Mouse (Mus musculus): ENCODE measurements around the gene Psmg1. TPM values are rescaled to one million over a fixed set of nuclear protein-coding genes. Genes with fewer than 3 reads are reported as not detected.
A peak's percentile ranks its signal among the peaks of the same experiment; 100 is the strongest.
"Not testable (repeated sequence)": the region's sequence is repeated elsewhere in the genome, so short reads cannot be mapped to it uniquely, and the experiment has no call there.

Gene Psmg1
- polyA plus RNA-seq, 1 experiment from 2014 or later: 64.0 TPM

DNA sequence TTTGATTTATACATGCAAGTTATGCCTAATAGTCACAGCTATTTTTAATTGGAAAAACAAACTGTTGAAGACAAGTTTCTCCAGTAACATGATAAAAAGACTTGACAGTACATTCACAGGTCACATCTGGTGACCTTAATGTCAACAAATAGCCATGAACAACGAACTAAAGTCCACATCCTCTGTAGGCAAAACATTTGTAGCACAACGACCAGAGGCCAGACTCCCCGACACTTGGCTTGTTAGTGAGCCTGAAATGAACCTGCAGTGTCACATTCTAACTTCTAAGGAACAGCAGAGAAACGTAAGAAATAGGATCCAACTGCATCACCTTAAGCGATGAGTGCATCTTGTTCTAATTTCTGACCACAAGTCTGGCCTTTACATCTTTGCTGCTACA is 1.8 kb upstream of the Psmg1 start:
- no peaks in the 10 kb centered on the region for H3K9me3 ChIP-seq
- no peak overlapping the region for H3K4me2 ChIP-seq
- no peak for ATAC-seq (ENCODE audit: low FRiP score)
- H3K27me3 ChIP-seq: no peaks in the 10 kb centered on the region
- no peak overlapping the region for H3K9ac ChIP-seq
- no peak overlapping the region for H3K27ac ChIP-seq
- WGBS: 80% methylated on average over 5 of the region's 5 CpGs
- H3K4me1 ChIP-seq (replicated peaks): peaks cover 15% of the 10 kb centered on the region
- no peak overlapping the region for H3K4me3 ChIP-seq
- peaks cover 40% of the 10 kb centered on the region for H3K36me3 ChIP-seq

DNA sequence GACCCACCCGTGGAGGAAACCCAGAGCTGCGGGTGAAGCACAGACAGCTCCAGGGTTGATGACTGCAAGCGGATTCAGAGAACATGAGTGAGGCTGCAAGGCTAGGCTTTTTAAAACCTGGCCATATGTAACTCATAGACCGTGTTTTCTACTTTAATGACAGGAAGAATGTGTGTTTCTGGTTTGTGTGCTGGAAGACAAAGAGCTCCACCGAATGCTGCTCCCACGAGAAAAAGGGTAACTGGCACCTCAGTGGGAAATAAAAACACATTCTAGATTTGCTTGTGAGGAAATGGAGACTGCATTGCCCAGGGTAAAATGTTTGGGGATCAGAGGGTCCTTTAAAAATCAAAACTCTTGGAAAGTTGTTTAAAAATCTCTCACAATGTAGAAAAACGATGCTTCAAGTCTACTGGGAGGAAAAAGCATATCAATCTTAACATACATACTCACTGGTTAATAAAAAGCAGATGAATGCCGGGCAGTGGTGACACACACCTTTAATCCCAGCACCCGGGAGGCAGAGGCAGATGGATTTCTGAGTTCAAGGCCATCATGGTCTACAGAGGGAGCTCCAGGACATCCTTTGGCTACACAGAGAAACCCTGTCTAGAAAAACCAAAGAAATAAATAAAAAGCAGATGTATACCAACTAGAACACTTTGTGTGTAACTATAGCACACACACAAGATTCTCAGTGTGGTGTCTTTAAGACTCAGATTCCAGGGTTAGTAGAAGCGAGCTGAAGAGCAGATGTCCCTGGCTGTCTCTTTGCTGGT is 551 bp upstream of the Psmg1 start:
- Histone ChIP-seq H3K4me1 (replicated peaks) (peaks cover 15% of the 10 kb centered on the region), H3K36me3 (peaks cover 38% of the 10 kb centered on the region), H3K27ac (peak overlapping the region; percentile 92), H3K4me3 (peak overlapping the region; percentile 69), H3K4me2 (peak overlapping the region; percentile 71), H3K9ac (peak overlapping the region; percentile 84), H3K9me3 (no peaks in the 10 kb centered on the region), H3K27me3 (no peaks in the 10 kb centered on the region)
- ATAC-seq (ENCODE audit: low FRiP score): no peak
- WGBS: 8% methylated on average over 10 of the region's 10 CpGs

DNA sequence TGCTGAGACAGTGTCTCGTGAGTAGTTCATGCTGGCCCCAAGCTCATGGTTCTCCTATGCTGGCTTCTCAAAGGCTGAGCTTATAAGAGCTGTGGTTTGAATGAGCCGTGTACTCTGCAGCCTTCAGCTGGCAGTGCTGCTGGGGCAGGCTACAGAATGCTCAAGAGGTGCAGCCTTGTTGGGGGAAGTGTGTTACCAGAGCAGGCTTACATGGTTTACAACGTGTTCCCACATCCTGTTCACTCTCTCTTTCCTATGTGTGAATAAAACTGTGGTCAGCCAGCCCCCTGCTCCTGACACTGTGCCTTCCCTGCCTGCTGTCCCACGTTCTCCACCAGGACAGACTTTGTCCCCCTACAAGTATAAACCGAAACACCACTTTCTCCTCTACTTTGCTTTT is 5.8 kb downstream of the Psmg1 start:
- Histone ChIP-seq H3K27me3 (no peaks in the 10 kb centered on the region), H3K4me2 (no peak overlapping the region), H3K9ac (no peak overlapping the region), H3K4me1 (replicated peaks) (peaks cover 3% of the 10 kb centered on the region), H3K36me3 (peaks cover 59% of the 10 kb centered on the region), H3K27ac (no peak overlapping the region), H3K9me3 (no peaks in the 10 kb centered on the region), H3K4me3 (no peak overlapping the region)
- ATAC-seq (ENCODE audit: low FRiP score): no peak
- WGBS: 88% methylated on average over 5 of the region's 5 CpGs

DNA sequence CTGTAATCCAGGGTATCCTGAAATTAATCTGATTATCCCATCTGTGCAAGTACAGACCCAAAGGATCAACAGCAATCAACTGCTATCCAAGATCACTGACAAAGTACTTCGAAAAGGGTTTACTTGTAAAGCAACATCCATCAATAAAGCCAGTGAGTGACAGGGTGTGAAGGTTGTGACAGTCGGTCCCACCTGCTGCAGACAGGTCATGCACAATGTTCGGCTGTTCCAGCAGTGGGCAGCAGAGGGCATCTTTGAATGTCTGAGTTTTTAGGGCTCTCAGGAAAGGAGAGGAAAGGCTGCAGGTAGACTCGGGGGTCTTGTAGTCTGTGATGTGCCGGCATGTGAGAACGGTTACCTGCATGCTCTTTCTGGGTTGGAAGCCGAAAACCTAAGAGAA is 7.2 kb downstream of the Psmg1 start:
- no peak overlapping the region for H3K4me3 ChIP-seq
- H3K9ac ChIP-seq: no peak overlapping the region
- peaks cover 71% of the 10 kb centered on the region for H3K36me3 ChIP-seq
- no peaks in the 10 kb centered on the region for H3K27me3 ChIP-seq
- no peak overlapping the region for H3K4me2 ChIP-seq
- 90% methylated on average over 7 of the region's 7 CpGs for WGBS
- H3K9me3 ChIP-seq: no peaks in the 10 kb centered on the region
- no peak for ATAC-seq (ENCODE audit: low FRiP score)
- H3K27ac ChIP-seq: no peak overlapping the region
- H3K4me1 ChIP-seq (replicated peaks): no peaks in the 10 kb centered on the region

DNA sequence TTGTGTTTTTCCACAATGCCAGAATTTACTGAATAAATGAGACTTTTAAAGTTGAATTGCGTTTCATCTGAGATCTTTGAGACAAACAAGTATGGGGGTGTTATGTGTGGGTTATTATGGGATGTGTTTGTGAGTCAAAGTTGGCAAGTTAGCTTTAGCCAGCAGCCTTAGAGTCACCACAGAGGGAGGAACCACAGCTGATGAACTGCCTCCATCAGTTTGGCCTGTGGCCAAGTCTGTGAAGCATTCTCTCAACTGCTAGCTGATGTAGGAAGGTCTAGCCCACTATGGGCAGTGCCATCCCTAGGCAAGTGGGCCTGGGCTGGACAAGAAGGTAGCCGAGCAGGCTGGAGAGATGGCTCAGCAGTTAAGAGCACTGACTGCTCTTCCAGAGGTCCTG is 19.9 kb downstream of the Psmg1 start:
- Histone ChIP-seq H3K9ac (no peak overlapping the region), H3K9me3 (no peaks in the 10 kb centered on the region), H3K4me1 (replicated peaks) (no peaks in the 10 kb centered on the region), H3K27me3 (no peaks in the 10 kb centered on the region), H3K4me3 (no peak overlapping the region), H3K36me3 (no peaks in the 10 kb centered on the region), H3K4me2 (no peak overlapping the region), H3K27ac (no peak overlapping the region)
- 87% methylated on average over 2 of the region's 2 CpGs for WGBS
- ATAC-seq (ENCODE audit: low FRiP score): no peak

DNA sequence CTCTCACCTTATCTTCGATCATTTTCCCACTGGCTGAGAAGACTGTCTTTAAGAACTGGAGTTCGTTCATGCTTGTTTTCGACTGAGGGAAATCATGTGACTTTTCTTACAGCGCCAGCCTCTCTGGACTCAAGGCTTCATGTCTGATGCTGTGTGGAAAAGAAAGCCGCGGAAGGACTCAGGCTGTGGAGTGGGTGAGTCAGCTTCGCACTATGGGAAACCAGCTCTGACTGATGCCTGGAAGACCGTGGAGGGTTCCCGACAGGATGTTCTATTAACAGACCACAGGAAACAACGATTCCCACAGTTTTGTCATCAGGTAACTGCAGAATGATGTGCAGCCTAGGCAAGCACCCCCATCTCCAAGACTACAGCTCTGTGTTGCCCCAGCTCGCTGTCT is 23.3 kb downstream of the Psmg1 start:
- ATAC-seq (ENCODE audit: low FRiP score): no peak
- WGBS: 92% methylated on average over 11 of the region's 11 CpGs

DNA sequence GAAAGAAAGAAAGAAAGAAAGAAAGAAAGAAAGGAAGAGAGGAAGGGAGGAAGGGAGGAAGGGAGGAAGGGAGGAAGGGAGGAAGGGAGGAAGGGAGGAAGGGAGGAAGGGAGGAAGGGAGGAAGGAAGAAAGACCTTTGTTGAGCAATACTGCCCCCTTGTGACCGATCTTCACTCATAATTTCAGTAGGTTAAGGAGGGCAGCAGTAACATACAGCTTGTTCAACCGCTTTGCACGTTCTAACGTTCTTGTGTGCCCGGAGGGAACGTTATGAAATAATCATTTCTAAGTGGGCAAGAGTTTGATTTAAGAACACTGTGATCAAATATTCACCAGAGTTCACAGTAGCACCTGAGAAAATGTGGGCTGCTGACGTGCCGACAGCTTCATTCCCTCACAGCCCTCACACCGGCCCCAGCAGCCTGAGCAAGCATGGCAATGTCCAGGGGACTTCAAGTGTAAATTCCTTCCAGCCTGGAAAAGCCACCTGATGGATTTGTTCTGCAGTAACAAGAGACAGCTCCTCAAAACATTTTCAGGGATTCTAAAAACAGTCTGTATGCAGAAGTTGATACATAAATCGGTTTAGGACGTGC is 26.2 kb downstream of the Psmg1 start:
- no peaks in the 10 kb centered on the region for H3K9me3 ChIP-seq
- no peaks in the 10 kb centered on the region for H3K36me3 ChIP-seq
- ATAC-seq (ENCODE audit: low FRiP score): no peak
- no peak overlapping the region for H3K27ac ChIP-seq
- no peak overlapping the region for H3K4me3 ChIP-seq
- H3K27me3 ChIP-seq: no peaks in the 10 kb centered on the region
- no peaks in the 10 kb centered on the region for H3K4me1 ChIP-seq (replicated peaks)
- 53% methylated on average over 11 of the region's 11 CpGs for WGBS
- H3K9ac ChIP-seq: no peak overlapping the region
- H3K4me2 ChIP-seq: no peak overlapping the region

More for the DNA sequence above, 23.3 kb downstream of the Psmg1 start:
- Histone ChIP-seq H3K27me3 (no peaks in the 10 kb centered on the region), H3K9ac (no peak overlapping the region), H3K36me3 (no peaks in the 10 kb centered on the region), H3K27ac (no peak overlapping the region), H3K4me3 (no peak overlapping the region), H3K9me3 (no peaks in the 10 kb centered on the region), H3K4me1 (replicated peaks) (no peaks in the 10 kb centered on the region), H3K4me2 (no peak overlapping the region)

DNA sequence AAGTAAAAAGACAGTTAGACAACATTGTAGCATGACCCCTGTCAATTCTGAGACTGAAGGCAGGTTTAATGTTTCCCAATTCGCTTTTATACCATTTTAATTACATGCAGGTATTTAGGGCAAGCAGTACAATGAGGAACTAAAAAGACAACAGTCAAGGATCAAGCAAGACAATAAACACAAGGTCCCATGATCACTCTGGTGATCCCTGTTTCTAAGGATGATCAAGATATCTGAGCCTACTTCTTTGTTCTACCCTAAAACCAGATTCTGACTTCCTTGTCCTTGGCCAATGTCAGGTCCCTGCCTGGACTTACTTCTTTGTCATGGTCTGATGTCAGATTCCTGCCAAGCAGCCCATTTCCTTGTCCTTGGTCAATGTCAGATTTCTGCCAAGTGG is 29.3 kb downstream of the Psmg1 start:
- H3K9ac ChIP-seq; H3K36me3 ChIP-seq; H3K27ac ChIP-seq; H3K27me3 ChIP-seq; H3K4me1 ChIP-seq (replicated peaks); H3K4me2 ChIP-seq; ATAC-seq (ENCODE audit: low FRiP score); H3K9me3 ChIP-seq; H3K4me3 ChIP-seq: not testable (repeated sequence)
- WGBS: 72% methylated on average over 1 of the region's 1 CpGs

DNA sequence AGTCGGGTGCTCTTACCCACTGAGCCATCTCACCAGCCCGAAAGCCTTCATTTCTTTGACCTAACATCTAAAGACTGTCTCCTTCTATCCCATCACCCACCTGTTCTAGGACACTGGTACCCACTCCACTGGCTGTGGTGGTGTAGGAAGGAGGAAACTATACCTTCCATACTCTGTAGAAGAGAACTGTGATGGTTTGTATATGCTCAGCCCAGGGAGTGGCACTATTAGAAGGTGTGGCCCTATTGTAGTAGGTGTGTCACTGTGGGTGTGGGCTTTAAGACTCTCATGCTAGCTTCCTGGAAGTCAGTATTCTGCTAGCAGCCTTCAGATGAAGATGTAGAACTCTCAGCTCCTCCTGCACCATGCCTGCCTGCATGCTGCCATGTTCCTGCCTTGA is 30.1 kb downstream of the Psmg1 start:
- not testable (repeated sequence) for ATAC-seq (ENCODE audit: low FRiP score); H3K36me3 ChIP-seq; H3K4me3 ChIP-seq; H3K9me3 ChIP-seq; H3K9ac ChIP-seq; H3K27ac ChIP-seq; H3K4me1 ChIP-seq (replicated peaks); H3K27me3 ChIP-seq; H3K4me2 ChIP-seq
- 96% methylated on average over 2 of the region's 2 CpGs for WGBS

DNA sequence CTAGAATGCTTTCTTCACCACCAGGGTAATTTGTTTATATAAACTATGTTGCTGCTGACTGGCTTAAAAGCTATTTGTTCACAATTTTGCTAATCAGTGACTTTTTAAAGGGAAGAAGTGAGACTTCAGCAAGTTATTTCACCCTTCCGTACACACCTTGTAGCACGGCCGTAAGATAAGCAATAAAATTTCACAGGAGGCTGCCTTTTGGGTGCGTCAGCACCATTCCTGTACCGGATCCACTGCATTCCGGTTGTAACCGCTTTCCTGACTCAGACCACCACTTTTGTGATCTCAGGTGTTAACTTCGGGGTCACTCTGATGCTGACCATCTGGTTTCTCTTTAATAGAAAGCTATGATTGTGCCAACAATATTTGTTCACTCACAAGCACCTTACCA is 32.7 kb downstream of the Psmg1 start:
- Histone ChIP-seq H3K36me3 (no peaks in the 10 kb centered on the region), H3K9ac (no peak overlapping the region), H3K27ac (no peak overlapping the region), H3K9me3 (no peaks in the 10 kb centered on the region), H3K4me1 (replicated peaks) (no peaks in the 10 kb centered on the region), H3K27me3 (no peaks in the 10 kb centered on the region), H3K4me3 (no peak overlapping the region), H3K4me2 (no peak overlapping the region)
- 88% methylated on average over 8 of the region's 8 CpGs for WGBS
- ATAC-seq (ENCODE audit: low FRiP score): no peak

DNA sequence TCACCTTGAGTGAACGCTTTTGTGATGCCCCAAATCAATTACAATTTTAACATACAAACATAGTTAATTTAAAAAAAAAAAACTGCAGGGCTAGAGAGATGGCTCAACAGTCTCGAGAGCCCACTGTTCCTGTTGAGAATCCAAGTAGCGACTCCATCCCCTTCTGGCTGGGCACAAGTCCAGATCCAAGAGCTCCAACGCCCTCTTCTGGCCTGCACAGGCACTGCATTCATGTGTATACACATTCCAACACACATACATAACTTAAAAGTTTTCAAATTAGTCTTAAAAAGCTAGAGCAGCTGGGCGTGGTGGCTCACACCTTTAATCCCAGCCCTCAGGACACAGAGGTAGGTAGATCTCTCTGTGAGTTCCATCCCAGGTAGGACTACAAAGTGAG is 34.1 kb downstream of the Psmg1 start:
- H3K36me3 ChIP-seq: no peaks in the 10 kb centered on the region
- no peak overlapping the region for H3K4me3 ChIP-seq
- H3K4me2 ChIP-seq: no peak overlapping the region
- 72% methylated on average over 5 of the region's 5 CpGs for WGBS
- no peak overlapping the region for H3K27ac ChIP-seq
- H3K4me1 ChIP-seq (replicated peaks): no peaks in the 10 kb centered on the region
- H3K27me3 ChIP-seq: no peaks in the 10 kb centered on the region
- no peaks in the 10 kb centered on the region for H3K9me3 ChIP-seq
- no peak overlapping the region for H3K9ac ChIP-seq
- no peak for ATAC-seq (ENCODE audit: low FRiP score)

DNA sequence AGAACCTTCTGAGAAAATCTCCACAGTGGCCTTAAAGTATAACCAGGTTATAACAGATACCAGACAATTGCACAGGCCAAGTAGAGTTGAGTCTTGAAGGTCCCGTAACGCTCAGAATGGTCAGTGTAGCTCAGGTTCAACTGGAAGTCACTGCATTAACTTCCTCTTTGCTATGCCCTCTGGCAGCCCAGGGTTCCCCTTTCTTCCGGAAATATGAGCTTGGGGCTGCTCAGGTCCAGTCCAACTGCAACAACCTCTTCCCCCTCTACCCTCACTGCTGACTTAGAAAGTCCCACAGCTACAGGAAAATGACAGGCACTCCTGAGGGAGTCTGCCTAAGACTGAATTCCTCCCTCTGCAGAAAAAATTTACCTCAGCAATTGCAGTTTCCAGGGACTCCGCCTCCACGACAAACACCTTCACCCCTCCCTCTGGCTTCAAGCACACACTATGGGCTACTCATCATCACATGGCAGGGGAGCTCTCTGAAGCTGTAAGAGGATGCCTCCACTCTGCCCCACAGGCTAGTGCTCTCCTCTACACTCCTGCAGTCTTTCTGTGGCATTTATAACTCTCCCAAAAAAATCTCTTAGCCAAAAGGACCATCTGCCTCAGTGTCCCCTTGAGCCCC is 34.9 kb downstream of the Psmg1 start:
- no peaks in the 10 kb centered on the region for H3K4me1 ChIP-seq (replicated peaks)
- H3K9me3 ChIP-seq: no peaks in the 10 kb centered on the region
- WGBS: 91% methylated on average over 5 of the region's 5 CpGs
- no peak overlapping the region for H3K27ac ChIP-seq
- H3K27me3 ChIP-seq: no peaks in the 10 kb centered on the region
- no peak overlapping the region for H3K9ac ChIP-seq
- no peaks in the 10 kb centered on the region for H3K36me3 ChIP-seq
- no peak for ATAC-seq (ENCODE audit: low FRiP score)
- no peak overlapping the region for H3K4me2 ChIP-seq
- no peak overlapping the region for H3K4me3 ChIP-seq

DNA sequence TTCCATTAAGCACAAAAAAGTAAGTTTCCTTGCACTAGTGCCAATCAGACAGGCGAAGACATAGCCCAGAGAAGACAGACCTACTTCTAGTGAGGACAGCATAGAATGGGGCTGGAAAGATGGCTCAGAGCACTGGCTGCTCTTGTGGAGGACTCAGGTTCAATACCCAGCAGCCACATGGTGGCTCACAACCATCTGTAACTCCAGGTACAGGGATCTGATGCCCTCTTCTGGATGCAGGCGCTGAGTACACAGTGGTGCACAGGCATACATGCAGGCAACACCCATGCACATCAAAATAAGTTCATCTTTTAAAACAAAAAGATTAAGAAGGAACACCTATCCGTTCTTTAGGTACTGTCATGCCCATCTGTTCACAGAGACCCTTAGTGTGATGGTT is 36.4 kb downstream of the Psmg1 start:
- Histone ChIP-seq H3K36me3 (no peaks in the 10 kb centered on the region), H3K4me3 (no peak overlapping the region), H3K27me3 (no peaks in the 10 kb centered on the region), H3K9ac (no peak overlapping the region), H3K4me1 (replicated peaks) (no peaks in the 10 kb centered on the region), H3K4me2 (no peak overlapping the region), H3K9me3 (no peaks in the 10 kb centered on the region), H3K27ac (no peak overlapping the region)
- ATAC-seq (ENCODE audit: low FRiP score): no peak
- 90% methylated on average over 3 of the region's 3 CpGs for WGBS

All from hindbrain, embryonic 13.5 days (tissue).